Mouse (Mus musculus) liver, adult 2 months (tissue): ENCODE data around the gene Ddx1.

Source experiments
- CTCF ChIP-seq: fragments of 200-500 bp; IDR thresholded peaks from 2 replicates; pipeline ENCODE4 v1.5.1; 2011; ENCODE audit warnings: low read depth, low read length, control low read depth
- POLR2A ChIP-seq: fragments of 200-500 bp; IDR thresholded peaks from 2 replicates; pipeline ENCODE4 v1.6.1; 2011; ENCODE audit warnings: low read length, control low read depth; ENCODE audit not compliant: insufficient read depth; ENCODE audit errors: extremely low read depth

GRCm38 (mm10) chr12:13216501-13217103, 32.4 kb downstream of the Ddx1 start:
- TF ChIP-seq POLR2A, result no peak
- no peak for TF ChIP-seq CTCF
